Mouse (Mus musculus) erythroblast, adult 5-6 weeks (primary cell): ENCODE results near the gene Creb3l1. TPM values are rescaled to one million over a fixed set of nuclear protein-coding genes. Genes with fewer than 3 reads are reported as not detected.

Source experiments
- total RNA-seq, 2 experiments: library from RNA; stranded (forward) in 1 of 2; stranded (reverse) in 1 of 2; fragments of 150-400 nt in 1 of 2; fragments of 200-764, 138-1000 nt in 1 of 2; gene quantifications; 2 replicates each; pipeline versions ENCODE4 v1.2.3 to v1.2.4; 2015 to 2017; ENCODE audit warnings: low replicate concordance in 2 of 2

Gene Creb3l1
- total RNA-seq, 2 experiments from 2014 or later = 0.38 to 0.68 TPM

Other genes with a start within 250 kb of the Creb3l1 start
- not detected in 2 replicates for gene Chrm4, start 97.3 kb downstream of the Creb3l1 start, total RNA-seq (2015; ENCODE audit: low replicate concordance)
- not detected in 2 replicates for gene Chrm4, start 97.3 kb downstream of the Creb3l1 start, total RNA-seq (2017; ENCODE audit: low replicate concordance)
- 1.9 TPM in 1 of 2 replicates, not detected in the other for gene Mdk, start 92.2 kb downstream of the Creb3l1 start, total RNA-seq (2015; ENCODE audit: low replicate concordance)
- gene Mdk, start 92.2 kb downstream of the Creb3l1 start, total RNA-seq (2017; ENCODE audit: low replicate concordance) = 0.77 TPM in 1 of 2 replicates, not detected in the other
- gene Gm9821, start 78.8 kb downstream of the Creb3l1 start, total RNA-seq (2015; ENCODE audit: low replicate concordance) = not detected in 2 replicates
- gene Gm9821, start 78.8 kb downstream of the Creb3l1 start, total RNA-seq (2017; ENCODE audit: low replicate concordance) = 0.28 TPM in 1 of 2 replicates, not detected in the other
- 35.9 and 75.1 TPM in 2 replicates for gene Dgkz, start 48.6 kb downstream of the Creb3l1 start, total RNA-seq (2015; ENCODE audit: low replicate concordance)
- 13.7 and 19.5 TPM in 2 replicates for gene Dgkz, start 48.6 kb downstream of the Creb3l1 start, total RNA-seq (2017; ENCODE audit: low replicate concordance)
- 11.1 and 27.0 TPM in 2 replicates for gene Phf21a, start 68.6 kb upstream of the Creb3l1 start, total RNA-seq (2015; ENCODE audit: low replicate concordance)
- gene Phf21a, start 68.6 kb upstream of the Creb3l1 start, total RNA-seq (2017; ENCODE audit: low replicate concordance) = 15.2 and 17.0 TPM in 2 replicates